Mouse (Mus musculus) neutrophil, adult 59 days (primary cell): ENCODE results near the gene Fzd1. TPM values are rescaled to one million over a fixed set of nuclear protein-coding genes. Genes with fewer than 3 reads are reported as not detected.

ENCODE experiments used
- total RNA-seq, 2 experiments: library from RNA; stranded (reverse); gene quantifications; 1 replicate in 1 of 2; 2 replicates in 1 of 2; pipeline ENCODE4 v1.2.4; 2023

Fzd1 gene
- under 1 TPM; 0.11 to 0.60 TPM for total RNA-seq

DNA sequence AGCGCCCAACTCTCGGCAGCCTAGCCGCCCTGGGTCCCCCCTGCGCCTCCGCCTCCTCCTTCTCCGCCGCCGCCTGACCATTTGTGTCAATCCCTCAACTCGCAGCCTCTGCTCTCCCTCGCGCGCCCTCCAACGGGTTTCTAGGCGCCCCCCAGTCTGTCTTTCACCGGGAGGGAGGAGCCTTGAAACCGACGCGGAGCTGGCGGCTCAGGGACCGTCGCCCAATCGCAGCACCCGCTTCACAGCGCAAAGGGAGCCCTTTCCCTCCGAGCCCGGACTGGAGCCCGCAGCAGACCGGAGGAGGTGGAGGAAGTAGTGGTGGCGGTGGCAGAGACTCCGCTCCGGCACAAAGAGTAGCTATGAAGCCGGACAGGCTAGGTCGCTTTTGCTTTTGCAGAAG lies at the start of gene Fzd1:
Gene Fzd1 (minus strand): TSS at position 134 of the 400 bp plus-strand sequence.

